Mouse (Mus musculus) lung, postnatal 4 days (tissue): ENCODE measurements around the gene Zfp385c.
A peak's percentile ranks its signal among the peaks of the same experiment; 100 is the strongest.

Experiments used
- DNase-seq, 2 experiments: peaks; one replicate each; pipeline ENCODE4 v3.0.0; 2021

Gene Zfp385c

DNA sequence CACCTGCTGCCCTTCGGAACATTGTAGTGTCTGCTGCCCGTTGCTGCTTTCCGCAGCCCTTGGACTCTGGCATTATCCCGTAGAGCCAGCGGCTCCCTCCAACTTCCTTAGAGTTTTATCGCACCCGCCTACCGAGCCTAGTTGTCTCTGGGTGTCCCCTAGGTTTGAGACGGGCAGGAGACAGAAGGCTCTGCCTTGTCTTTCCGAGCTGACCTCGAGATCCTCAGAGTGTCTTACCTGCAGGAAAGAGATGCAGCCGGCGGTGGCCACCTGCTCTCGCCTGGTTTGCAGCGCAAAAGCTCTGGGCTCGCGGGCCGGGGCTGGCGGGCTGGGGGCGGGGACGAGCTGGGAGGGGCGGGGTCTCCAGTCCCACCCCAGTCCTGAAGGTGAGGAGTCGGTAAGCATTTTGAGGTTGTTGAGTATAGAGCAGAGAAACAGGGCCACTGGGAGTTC, at the start of gene Zfp385c:
Gene Zfp385c, minus strand, starts transcription at position 292 of the 453 bp plus-strand sequence.
- DNase-seq: no peak

DNA sequence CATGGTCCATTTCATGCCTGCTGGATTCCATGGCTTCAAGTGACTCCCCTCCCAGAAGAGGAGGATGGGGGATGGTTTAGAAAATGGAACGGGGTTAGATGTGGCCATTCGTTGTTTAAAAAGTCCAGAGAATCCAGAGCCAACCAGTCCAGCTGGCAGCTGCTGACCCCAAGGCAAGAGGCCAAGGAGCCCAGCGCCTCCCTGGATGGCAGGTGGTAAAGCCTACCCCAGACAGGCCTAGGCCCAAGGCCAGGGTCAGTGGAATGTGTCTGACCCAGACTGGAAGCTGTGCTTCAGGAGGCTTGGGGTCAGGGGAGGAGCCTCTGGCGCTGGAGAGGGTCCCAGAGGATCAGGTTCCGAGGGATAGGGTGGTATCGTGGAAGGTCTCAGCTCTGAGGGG, 49.1 kb upstream of the Zfp385c start:
- peak in 1 of 2 experiments; percentile 38 for DNase-seq

GRCm38 (mm10) chr11:100738749-100739148, 46.5 kb upstream of the Zfp385c start:
- no peak for DNase-seq

DNA sequence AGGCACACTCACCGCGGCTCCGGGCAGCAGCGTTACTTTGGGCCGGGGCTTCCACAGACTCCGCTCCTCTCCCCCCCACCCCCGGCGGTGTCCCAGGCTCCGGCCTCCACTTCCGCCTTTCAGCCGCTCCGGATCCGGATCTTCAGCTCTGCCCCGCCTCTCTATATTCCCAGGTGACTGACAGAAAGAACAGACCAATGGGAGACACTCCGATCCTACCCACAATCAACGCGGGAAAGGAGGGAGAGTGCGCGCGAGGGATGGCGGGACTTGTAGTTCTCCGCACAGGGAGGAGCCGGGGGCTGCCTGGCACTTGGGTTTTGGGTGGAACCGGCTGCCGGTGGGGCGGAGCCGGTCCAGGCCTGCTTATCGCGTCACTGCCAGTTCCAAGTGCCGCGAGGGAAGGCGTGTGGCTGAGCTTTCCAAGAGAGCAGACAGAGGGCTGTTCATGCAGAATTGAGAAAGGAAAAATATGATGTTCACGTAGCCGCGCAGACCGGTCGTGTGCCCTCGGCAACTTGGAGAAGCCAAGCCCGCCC, 45.9 kb upstream of the Zfp385c start, which contains the start of gene Rab5c:
Gene Rab5c, minus strand, starts transcription at position 150 of the 539 bp plus-strand sequence.
- peak; percentile 99 for DNase-seq

DNA sequence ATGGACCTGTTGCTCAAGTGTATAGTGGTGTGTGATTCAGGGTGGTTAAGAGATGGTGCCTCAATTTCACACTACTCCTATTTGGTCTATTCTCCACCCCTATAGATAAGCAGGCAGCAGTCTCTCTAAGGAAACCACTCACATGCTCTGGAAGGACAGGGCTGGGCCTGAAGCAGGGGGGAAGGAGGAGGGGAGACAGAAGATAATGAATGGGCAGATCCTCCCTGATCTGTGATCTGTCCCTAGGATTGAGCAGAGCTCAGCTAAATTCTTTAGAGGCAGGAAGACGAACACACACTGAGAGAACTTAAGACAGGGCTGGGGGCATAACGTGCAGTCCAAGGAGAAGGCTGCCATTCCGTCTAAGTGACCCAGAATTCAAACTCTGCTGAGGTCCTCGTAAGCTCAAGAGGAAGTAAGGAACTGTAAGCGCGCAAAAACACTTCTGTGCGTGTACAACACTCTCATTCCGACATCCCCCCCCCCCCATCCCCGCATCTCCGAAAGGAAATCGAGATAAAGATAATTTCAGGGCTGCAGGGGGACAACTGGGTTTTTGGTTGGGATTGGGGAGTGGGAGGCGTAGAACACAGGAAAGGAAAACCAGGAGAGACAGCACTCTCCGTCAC, 45.0 kb upstream of the Zfp385c start:
- DNase-seq: no peak

DNA sequence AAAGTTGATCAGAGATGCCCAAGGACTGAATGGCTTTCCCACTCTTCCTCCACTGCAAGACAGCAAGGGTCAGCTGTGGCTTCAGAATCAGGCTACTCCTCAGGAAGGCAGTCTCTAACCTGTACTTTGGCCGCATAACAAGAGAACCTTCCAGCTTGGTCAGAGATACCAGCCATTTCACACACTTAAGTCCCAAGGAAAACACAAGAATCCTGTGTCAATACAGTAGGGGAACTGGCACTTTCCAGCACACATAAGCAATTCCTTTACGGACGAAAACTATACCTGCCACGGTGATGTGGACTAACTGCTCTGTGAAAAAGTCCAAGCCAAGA, 44.5 kb upstream of the Zfp385c start:
- no peak for DNase-seq

GRCm38 (mm10) chr11:100735954-100736745, 43.9 kb upstream of the Zfp385c start:
- DNase-seq: no peak

DNA sequence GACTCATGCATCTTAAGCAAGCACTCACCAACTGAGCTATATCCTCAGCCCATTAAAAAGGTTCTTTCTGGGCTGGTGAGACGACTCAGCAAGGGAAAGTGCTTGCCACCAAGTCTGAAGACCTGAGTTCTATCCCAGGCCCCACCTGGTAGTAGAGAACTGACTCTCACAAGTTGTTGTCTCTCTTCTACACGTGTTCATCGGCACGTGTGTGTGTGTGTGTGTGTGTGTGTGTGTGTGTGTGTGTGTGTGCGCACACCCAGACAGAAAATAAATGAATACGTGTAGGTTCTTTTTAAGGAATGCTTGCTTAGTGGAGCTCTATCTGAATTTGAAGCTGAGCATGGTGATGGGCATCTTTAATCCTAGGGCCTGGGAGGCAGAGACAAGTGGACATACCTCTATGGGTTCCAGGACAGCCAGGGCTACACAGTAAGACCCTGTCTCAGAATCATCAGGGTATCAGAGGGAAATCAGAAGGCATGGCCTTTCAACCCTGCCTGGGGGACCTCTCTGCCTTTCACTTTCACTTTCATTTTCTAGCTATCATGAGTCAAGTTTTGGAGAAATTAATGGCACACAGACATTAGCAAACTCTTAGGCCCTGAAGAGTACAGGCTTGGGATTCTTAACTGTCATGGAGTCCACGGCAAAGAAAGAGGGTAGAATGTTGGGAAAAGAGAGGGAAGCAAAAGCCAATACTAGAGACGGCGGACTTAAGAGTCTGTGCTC, 43.0 kb upstream of the Zfp385c start:
- DNase-seq: no peak

DNA sequence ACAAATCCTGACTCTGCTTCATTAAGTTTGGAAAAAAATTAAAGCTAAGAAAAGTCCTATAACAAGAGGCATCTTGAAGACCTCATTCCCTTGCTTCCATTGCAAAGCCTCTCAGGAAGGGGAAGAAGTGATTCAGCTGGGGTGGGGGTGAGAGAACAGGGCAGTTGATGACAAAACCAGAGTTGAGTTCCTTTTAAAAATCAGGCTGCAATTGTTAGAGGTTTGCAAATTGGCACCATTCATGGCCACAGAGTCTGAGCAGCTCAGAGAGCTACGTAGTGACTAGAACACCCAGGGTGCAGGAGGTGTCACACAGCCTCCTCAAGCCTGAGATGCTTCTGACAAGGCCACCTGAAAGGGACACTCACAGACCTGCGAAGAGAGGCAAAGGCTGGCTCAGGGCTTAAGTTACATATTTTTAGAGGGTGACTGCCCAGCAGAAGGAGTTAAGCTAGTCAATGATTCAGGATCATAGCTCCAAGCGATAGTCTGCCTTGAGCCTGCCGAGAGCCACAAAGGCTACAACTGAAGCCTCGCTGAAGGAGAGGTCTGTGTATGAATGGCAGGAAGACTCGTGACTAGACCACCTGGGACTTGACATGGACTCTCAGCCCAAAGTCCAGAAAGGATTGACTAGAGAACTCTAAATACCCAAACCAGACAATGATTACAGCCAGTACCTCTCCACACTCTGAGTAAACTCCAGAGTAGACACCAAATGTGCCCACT, 38.4 kb upstream of the Zfp385c start:
- no peak for DNase-seq

DNA sequence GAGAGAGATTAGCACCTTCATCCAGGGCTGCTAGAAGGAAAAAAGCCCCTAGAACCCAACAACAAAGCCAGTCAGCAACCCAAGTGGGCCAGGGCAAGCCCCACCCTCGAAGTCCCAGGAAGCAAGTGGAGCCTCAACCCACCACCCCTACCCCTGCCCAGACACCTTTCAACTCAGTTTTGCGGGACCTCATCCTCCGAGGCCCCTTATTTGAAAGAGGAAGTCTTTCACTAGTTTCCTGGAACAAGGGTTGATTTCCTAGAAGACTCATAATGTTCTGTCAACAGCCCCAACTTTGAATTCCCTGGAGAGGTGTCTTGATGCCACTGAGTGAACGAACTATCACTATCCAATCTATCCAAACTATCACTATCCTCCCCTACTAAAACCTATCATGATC, 37.7 kb upstream of the Zfp385c start:
- DNase-seq: no peak

GRCm38 (mm10) chr11:100728601-100729000, 36.3 kb upstream of the Zfp385c start:
- DNase-seq: no peak

GRCm38 (mm10) chr11:100727201-100727600, 34.9 kb upstream of the Zfp385c start:
- DNase-seq: no peak

GRCm38 (mm10) chr11:100724919-100725512, 32.8 kb upstream of the Zfp385c start:
- DNase-seq: peak; percentile 58 to 72

- no peak for DNase-seq
These were observed 30.3 kb upstream of the Zfp385c start for GRCm38 (mm10) chr11:100722493-100723028.

- DNase-seq: no peak
These were observed 29.7 kb upstream of the Zfp385c start for GRCm38 (mm10) chr11:100721776-100722492.

- no peak for DNase-seq
These were observed 29.0 kb upstream of the Zfp385c start for GRCm38 (mm10) chr11:100721254-100721653.

DNA sequence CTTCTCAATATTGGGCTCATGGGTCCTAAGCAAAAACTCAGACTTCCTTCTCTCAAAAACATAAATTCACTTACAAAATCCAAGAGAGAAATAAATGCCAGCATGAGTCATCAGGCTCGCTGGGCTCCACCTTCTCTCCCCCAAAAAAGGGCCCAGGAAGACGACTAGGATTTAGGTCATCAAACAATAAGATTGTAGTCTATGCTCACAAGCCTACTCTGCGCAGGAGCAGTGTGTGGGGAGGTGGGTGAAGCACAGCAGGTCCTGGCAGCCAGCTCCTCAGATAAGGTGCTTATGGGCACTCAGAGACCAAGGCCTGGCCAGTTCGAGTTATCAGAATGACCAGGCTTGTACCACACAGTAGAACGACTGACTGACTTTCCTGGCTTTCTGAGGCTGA, 28.1 kb upstream of the Zfp385c start:
- DNase-seq: no peak

DNA sequence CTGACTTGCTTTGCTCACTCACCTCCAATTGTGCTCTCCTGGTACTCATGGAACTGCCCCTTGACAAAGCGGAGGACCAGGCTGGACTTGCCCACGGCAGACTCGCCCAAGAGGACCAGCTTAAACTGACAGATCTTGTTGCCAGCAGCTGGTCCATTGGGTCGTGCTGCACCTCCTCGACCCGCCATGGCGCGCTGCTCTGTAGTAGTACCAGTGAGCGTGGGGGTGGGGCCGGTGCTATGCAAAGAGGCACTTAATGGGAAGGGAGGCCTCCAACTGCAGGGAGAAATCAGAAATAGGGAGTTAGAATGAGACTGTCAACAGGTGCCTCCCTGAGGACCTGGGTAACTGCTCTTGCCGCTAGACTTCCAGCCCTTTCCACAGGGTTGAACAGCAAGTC, 27.6 kb upstream of the Zfp385c start:
- DNase-seq: no peak

DNA sequence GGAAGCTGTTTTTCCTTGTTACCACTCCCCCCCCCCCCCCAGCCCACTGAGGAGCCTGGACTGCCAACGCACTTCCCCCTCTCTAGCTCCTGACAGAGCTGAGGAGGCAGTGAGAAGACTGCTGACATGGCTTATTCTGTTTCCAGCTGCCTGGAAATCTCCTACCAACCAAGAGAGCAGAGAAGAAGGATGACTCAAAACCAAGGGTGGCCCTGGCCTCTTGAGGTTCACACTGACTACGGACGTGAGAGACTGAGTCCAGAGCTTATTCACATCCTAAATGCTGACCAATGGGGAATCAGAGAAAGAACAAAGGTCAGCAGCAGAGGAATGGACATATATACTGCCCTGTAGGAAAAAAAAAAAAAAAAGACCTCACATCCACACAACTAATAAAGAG, 27.1 kb upstream of the Zfp385c start:
- no peak for DNase-seq

DNA sequence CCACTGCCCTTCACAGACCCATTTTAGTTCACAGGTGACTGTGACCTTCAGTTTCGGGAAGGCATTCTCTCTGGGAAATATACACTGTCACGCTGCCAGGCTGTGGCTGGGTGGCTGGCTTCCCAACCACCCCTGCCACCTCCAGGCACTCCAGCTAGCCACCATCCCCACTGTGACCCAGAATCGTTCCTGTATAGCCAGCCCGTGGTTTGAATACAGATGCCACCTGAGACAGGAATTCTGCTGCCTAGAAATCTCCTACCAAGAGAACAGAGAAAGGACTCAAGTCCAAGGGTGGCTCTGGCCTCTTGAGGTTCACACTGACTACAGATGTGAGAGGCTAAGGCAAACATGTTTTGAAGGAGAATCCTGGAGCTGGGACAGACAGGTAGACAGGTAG, 26.6 kb upstream of the Zfp385c start:
- DNase-seq: no peak

- DNase-seq: no peak
These were observed 26.2 kb upstream of the Zfp385c start for GRCm38 (mm10) chr11:100718462-100718861.
